Mouse (Mus musculus): ENCODE results near the gene Camta1. TPM values are rescaled to one million over a fixed set of nuclear protein-coding genes. Genes with fewer than 3 reads are reported as not detected.

Gene Camta1
- polyA plus RNA-seq, 1 experiment, result 7.7 TPM

- 18% methylated on average over 12 of the region's 12 CpGs for WGBS
- no peak for TF ChIP-seq CTCF (conservative IDR thresholded peaks at IDR 0.05; ENCODE audit: insufficient read depth, insufficient read length, low read depth, low read length)
- no peak for TF ChIP-seq POLR2A (IDR thresholded peaks at IDR 0.05; ENCODE audit: low read depth, low read length)
- Histone ChIP-seq H3K4me3 (ENCODE audit: insufficient read depth, low read depth, low read length) (no peak overlapping the region), H3K4me1 (ENCODE audit: control insufficient read depth, insufficient read depth, low read length) (no peaks in the 10 kb centered on the region), H3K27ac (ENCODE audit: insufficient read depth, low read depth, low read length) (no peak overlapping the region), H3K36me3 (ENCODE audit: control insufficient read depth, insufficient read depth, low read length) (no peaks in the 10 kb centered on the region), H3K27me3 (replicated peaks; ENCODE audit: control insufficient read depth, insufficient read depth, low read length) (no peaks in the 10 kb centered on the region)
- no peak for DNase-seq
Measured at GRCm38 (mm10) chr4:151147541-151147940, 714.1 kb downstream of the Camta1 start.

DNA sequence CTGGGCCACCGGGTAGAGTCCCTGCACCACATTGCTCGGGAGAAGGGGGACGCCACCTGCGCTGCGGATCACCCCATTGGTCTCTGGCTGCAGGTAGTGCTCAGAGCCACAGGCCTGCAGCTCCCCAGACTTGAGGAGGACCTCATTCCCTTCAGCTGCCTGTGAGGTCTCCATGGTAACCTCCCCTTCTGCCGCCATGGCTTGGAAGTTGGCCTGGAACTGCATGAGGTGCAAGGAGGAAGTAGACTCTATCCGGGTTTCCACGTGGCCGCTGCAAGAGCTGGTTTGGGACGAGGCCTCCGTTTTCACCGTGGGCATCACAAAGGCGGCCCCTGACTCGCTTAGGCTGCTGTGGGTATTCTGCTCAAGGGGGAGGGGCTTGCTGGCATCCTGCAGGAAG is 717.6 kb downstream of the Camta1 start:
- Histone ChIP-seq H3K4me1 (ENCODE audit: control insufficient read depth, insufficient read depth, low read length) (no peaks in the 10 kb centered on the region), H3K36me3 (ENCODE audit: control insufficient read depth, insufficient read depth, low read length) (no peaks in the 10 kb centered on the region), H3K27ac (ENCODE audit: insufficient read depth, low read depth, low read length) (no peak overlapping the region), H3K27me3 (replicated peaks; ENCODE audit: control insufficient read depth, insufficient read depth, low read length) (no peaks in the 10 kb centered on the region), H3K4me3 (ENCODE audit: insufficient read depth, low read depth, low read length) (no peak overlapping the region)
- whole genome bisulfite sequencing, result 90% methylated on average over 14 of the region's 14 CpGs
- DNase-seq, result no peak
- TF ChIP-seq CTCF (conservative IDR thresholded peaks at IDR 0.05; ENCODE audit: insufficient read depth, insufficient read length, low read depth, low read length) (no peak), POLR2A (IDR thresholded peaks at IDR 0.05; ENCODE audit: low read depth, low read length) (no peak)

DNA sequence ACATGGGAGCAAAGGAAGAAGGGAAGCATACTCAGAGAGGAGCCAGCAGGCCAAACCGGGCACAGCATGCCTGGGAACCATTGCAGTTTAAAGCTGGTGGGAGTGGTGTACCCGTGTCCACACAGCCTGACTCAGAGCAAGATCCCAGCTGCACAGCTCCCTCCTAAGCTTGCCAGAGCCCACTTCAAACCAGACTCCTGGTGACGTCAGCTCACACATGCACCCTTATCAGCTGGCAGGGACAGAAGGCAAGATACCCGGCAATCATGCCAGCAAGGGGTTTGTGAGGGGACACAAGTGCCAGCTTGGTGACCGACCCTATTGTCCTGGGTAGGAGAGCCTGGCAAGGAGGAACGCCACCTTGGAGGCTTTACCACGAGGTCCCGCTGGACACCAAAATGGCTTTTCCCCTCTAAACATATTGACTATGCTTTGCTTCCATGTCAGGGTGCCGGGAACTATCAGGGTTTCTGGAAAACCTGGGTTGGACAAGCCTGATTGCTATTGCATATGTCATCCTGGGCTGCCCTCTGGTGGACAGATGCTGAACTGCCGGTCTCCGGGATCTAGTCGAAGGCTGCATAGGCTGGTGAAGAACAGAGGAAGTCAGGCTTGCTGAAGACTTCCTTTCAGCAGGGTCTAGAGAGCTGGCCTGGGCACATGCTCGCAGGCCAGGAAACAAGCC is 720.3 kb downstream of the Camta1 start:
- Histone ChIP-seq H3K36me3 (ENCODE audit: control insufficient read depth, insufficient read depth, low read length) (no peaks in the 10 kb centered on the region), H3K27ac (ENCODE audit: insufficient read depth, low read depth, low read length) (no peak overlapping the region), H3K4me1 (ENCODE audit: control insufficient read depth, insufficient read depth, low read length) (no peaks in the 10 kb centered on the region), H3K4me3 (ENCODE audit: insufficient read depth, low read depth, low read length) (no peak overlapping the region), H3K27me3 (replicated peaks; ENCODE audit: control insufficient read depth, insufficient read depth, low read length) (no peaks in the 10 kb centered on the region)
- TF ChIP-seq POLR2A (IDR thresholded peaks at IDR 0.05; ENCODE audit: low read depth, low read length) (no peak), CTCF (conservative IDR thresholded peaks at IDR 0.05; ENCODE audit: insufficient read depth, insufficient read length, low read depth, low read length) (peak; percentile 89)
- DNase-seq, result peak; percentile 91
- 7% methylated on average over 13 of the region's 13 CpGs for WGBS

- WGBS, result 8% methylated on average over 20 of the region's 20 CpGs
- Histone ChIP-seq H3K36me3 (ENCODE audit: control insufficient read depth, insufficient read depth, low read length) (no peaks in the 10 kb centered on the region), H3K27me3 (replicated peaks; ENCODE audit: control insufficient read depth, insufficient read depth, low read length) (no peaks in the 10 kb centered on the region), H3K4me1 (ENCODE audit: control insufficient read depth, insufficient read depth, low read length) (no peaks in the 10 kb centered on the region), H3K27ac (ENCODE audit: insufficient read depth, low read depth, low read length) (no peak overlapping the region), H3K4me3 (ENCODE audit: insufficient read depth, low read depth, low read length) (no peak overlapping the region)
- TF ChIP-seq CTCF (conservative IDR thresholded peaks at IDR 0.05; ENCODE audit: insufficient read depth, insufficient read length, low read depth, low read length), result no peak
- no peak for TF ChIP-seq POLR2A (IDR thresholded peaks at IDR 0.05; ENCODE audit: low read depth, low read length)
- DNase-seq, result no peak
Measured at GRCm38 (mm10) chr4:151140368-151140982, 721.2 kb downstream of the Camta1 start.

DNA sequence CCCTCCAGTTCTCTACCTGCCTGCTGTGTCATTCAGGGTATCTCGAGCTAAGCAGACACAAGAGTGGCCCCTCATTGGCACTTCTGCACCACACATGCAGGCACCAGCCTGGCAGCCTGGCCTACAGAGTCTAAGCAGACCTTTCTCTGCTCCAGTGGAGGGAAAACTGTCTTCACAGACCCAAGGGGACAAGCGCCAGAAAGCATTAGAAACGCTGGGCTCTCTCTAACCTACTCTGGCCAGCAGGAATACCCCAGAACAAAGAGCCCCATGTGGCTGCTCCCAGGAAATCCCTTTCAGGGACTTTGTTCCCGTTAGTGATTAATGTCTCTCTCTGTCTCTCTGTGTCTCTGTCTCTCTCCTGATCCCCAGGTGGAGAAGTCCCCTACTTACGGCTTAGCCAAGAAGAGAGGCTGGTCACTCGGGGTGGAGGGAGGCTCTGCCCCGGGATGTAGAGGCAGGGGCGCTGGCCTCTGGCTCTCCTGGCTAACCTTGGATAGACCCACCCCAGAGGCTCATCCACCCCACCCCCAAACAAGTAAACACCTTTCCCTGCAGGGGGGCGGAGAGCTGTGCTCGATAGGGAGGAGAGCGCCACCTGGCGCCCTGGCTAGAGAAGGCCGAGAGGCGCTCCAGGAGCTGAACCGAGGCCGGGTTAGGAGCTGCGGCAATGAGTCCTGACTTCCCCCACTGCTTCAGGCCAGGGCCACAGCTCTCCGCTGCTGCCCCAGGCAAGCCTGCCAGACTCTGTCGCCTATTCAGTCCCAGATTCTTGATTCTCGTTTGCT is 722.4 kb downstream of the Camta1 start:
- Histone ChIP-seq H3K4me3 (ENCODE audit: insufficient read depth, low read depth, low read length) (no peak overlapping the region), H3K36me3 (ENCODE audit: control insufficient read depth, insufficient read depth, low read length) (no peaks in the 10 kb centered on the region), H3K27ac (ENCODE audit: insufficient read depth, low read depth, low read length) (no peak overlapping the region), H3K27me3 (replicated peaks; ENCODE audit: control insufficient read depth, insufficient read depth, low read length) (no peaks in the 10 kb centered on the region), H3K4me1 (ENCODE audit: control insufficient read depth, insufficient read depth, low read length) (no peaks in the 10 kb centered on the region)
- TF ChIP-seq POLR2A (IDR thresholded peaks at IDR 0.05; ENCODE audit: low read depth, low read length) (no peak), CTCF (conservative IDR thresholded peaks at IDR 0.05; ENCODE audit: insufficient read depth, insufficient read length, low read depth, low read length) (peak; percentile 71)
- 11% methylated on average over 20 of the region's 20 CpGs for WGBS
- peak; percentile 69 for DNase-seq

GRCm38 (mm10) chr4:151138586-151138985 is 723.1 kb downstream of the Camta1 start:
- H3K27me3 ChIP-seq (replicated peaks; ENCODE audit: control insufficient read depth, insufficient read depth, low read length), result no peaks in the 10 kb centered on the region
- WGBS, result 24% methylated on average over 2 of the region's 2 CpGs
- DNase-seq, result no peak

DNA sequence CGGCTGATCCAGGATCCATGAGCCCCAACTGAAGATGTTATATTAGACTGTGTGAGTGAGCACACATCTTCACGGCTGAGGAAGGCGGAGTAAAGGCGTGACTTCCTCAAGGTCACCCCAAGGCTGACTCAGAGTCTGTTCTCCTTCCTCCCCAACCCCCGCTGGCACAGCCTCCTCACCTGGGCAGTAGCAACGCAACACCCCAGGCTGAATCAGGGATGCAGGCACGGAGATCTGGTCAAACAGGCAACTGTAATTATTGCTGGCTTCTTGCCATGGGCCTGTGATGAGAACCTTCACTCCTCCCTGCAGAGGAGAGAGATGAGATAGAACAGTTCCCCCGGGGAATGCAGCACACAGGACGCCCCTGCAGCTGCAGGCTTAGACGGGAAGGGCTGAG is 723.5 kb downstream of the Camta1 start:
- peak; percentile 20 for DNase-seq
- Histone ChIP-seq H3K27me3 (replicated peaks; ENCODE audit: control insufficient read depth, insufficient read depth, low read length) (no peaks in the 10 kb centered on the region), H3K27ac (ENCODE audit: insufficient read depth, low read depth, low read length) (no peak overlapping the region), H3K4me1 (ENCODE audit: control insufficient read depth, insufficient read depth, low read length) (no peaks in the 10 kb centered on the region), H3K4me3 (ENCODE audit: insufficient read depth, low read depth, low read length) (no peak overlapping the region), H3K36me3 (ENCODE audit: control insufficient read depth, insufficient read depth, low read length) (no peaks in the 10 kb centered on the region)
- no peak for TF ChIP-seq CTCF (conservative IDR thresholded peaks at IDR 0.05; ENCODE audit: insufficient read depth, insufficient read length, low read depth, low read length)
- TF ChIP-seq POLR2A (IDR thresholded peaks at IDR 0.05; ENCODE audit: low read depth, low read length), result no peak
- WGBS, result 20% methylated on average over 10 of the region's 10 CpGs

More at GRCm38 (mm10) chr4:151138586-151138985, 723.1 kb downstream of the Camta1 start:
- Histone ChIP-seq H3K4me1 (ENCODE audit: control insufficient read depth, insufficient read depth, low read length) (no peaks in the 10 kb centered on the region), H3K27ac (ENCODE audit: insufficient read depth, low read depth, low read length) (no peak overlapping the region), H3K36me3 (ENCODE audit: control insufficient read depth, insufficient read depth, low read length) (no peaks in the 10 kb centered on the region), H3K4me3 (ENCODE audit: insufficient read depth, low read depth, low read length) (no peak overlapping the region)
- TF ChIP-seq CTCF (conservative IDR thresholded peaks at IDR 0.05; ENCODE audit: insufficient read depth, insufficient read length, low read depth, low read length) (no peak), POLR2A (IDR thresholded peaks at IDR 0.05; ENCODE audit: low read depth, low read length) (no peak)
